Mouse (Mus musculus): ENCODE data around the gene Siah2. TPM values are rescaled to one million over a fixed set of nuclear protein-coding genes. Genes with fewer than 3 reads are reported as not detected.

Gene Siah2
- 10 to 100 TPM; 55.1 to 59.1 TPM for total RNA-seq (2023)

GRCm38 (mm10) chr3:58691997-58692721 lies at the start of gene Siah2:
Gene Siah2 (minus strand): TSS chr3:58692400.

GRCm38 (mm10) chr3:58636406-58637295 lies 55.5 kb downstream of the Siah2 start, which contains the start of gene Erich6:
Gene Erich6 (minus strand): TSS chr3:58637207.

Other genes with a start within 250 kb of the Siah2 start
- 10 to 100 TPM; 51.5 to 57.6 TPM for gene Eif2a, start 166.6 kb downstream of the Siah2 start, total RNA-seq (2023)
- gene Serp1, start 166.5 kb downstream of the Siah2 start, total RNA-seq (2023): 100 to 1,000 TPM in 1 of 2 experiments, 10 to 100 TPM in 1; 97.1 to 121 TPM
- gene Selenot, start 115.8 kb downstream of the Siah2 start, total RNA-seq (2023): 100 to 1,000 TPM in 1 of 2 experiments, 10 to 100 TPM in 1; 95.1 to 100 TPM
- not detected for gene Erich6, start 55.2 kb downstream of the Siah2 start, total RNA-seq (2023)
- gene Mindy4b-ps, start 129.9 kb upstream of the Siah2 start, total RNA-seq (2023): not detected
- not detected for gene Clrn1, start 192.9 kb upstream of the Siah2 start, total RNA-seq (2023)